ENCODE assay signal across 26 mouse cellular contexts in genomic region chr10:40119466-40119865, GRCm38 (mm10).
"Had no signal": no experiment of that assay in that cellular context is flagged by ENCODE, and none has a peak within 500 bp of the region (broad histone marks: within the 10 kb centered on the region; RNA-seq: fewer than 3 reads in every experiment).

No protein-coding gene starts in this region.

- H3K27ac ChIP-seq: intestine, embryonic 15.5 days; kidney, embryonic 15.5 days; limb, embryonic 12.5 days; limb, embryonic 15.5 days; liver, embryonic 12.5 days; liver, embryonic 15.5 days; macrophage; neural tube, embryonic 12.5 days; neural tube, embryonic 15.5 days; stomach, postnatal 0 days had no signal

- ATAC-seq: intestine, embryonic 15.5 days; liver, embryonic 12.5 days had no signal

- H3K4me2 ChIP-seq: intestine, embryonic 15.5 days; kidney, embryonic 15.5 days; limb, embryonic 12.5 days; limb, embryonic 15.5 days; liver, embryonic 12.5 days; liver, embryonic 15.5 days; lung, embryonic 14.5 days; midbrain, embryonic 11.5 days; neural tube, embryonic 12.5 days; neural tube, embryonic 15.5 days had no signal

- H3K36me3 ChIP-seq: intestine, embryonic 15.5 days; kidney, embryonic 15.5 days; limb, embryonic 12.5 days; limb, embryonic 15.5 days; neural tube, embryonic 12.5 days; neural tube, embryonic 15.5 days had no signal

- H3K9me3 ChIP-seq: intestine, embryonic 15.5 days; kidney, embryonic 15.5 days; limb, embryonic 12.5 days; limb, embryonic 15.5 days; liver, embryonic 12.5 days; liver, embryonic 15.5 days; neural tube, embryonic 12.5 days; neural tube, embryonic 15.5 days had no signal

- DNase-seq: kidney, adult 11 months; kidney, adult 8-10 months; kidney, postnatal 10 days; kidney, postnatal 4 days; layer of hippocampus, adult 9-11 months; lung, embryonic 14.5 days; lung, postnatal 10 days; midbrain, embryonic 14.5 days; right cerebral cortex, adult 18-20 months; right cerebral cortex, postnatal 14 days; right cerebral cortex, postnatal 4 days; thymus, adult 2 months; thymus, postnatal 14 days; thymus, postnatal 4 days had no signal

- H3K27me3 ChIP-seq: intestine, embryonic 15.5 days; kidney, embryonic 15.5 days; limb, embryonic 12.5 days; limb, embryonic 15.5 days; liver, embryonic 12.5 days; liver, embryonic 15.5 days; megakaryocyte, embryonic 14.5 days; neural tube, embryonic 12.5 days; neural tube, embryonic 15.5 days had no signal

- H3K4me1 ChIP-seq: intestine, embryonic 15.5 days; kidney, embryonic 15.5 days; limb, embryonic 12.5 days; limb, embryonic 15.5 days; neural tube, embryonic 12.5 days; neural tube, embryonic 15.5 days had no signal

- H3K4me3 ChIP-seq: intestine, embryonic 15.5 days; kidney, embryonic 15.5 days; limb, embryonic 12.5 days; limb, embryonic 15.5 days; liver, embryonic 12.5 days; liver, embryonic 15.5 days; megakaryocyte, embryonic 14.5 days; neural tube, embryonic 12.5 days; neural tube, embryonic 15.5 days had no signal

- H3K9ac ChIP-seq: intestine, embryonic 15.5 days; kidney, embryonic 15.5 days; limb, embryonic 12.5 days; limb, embryonic 15.5 days; liver, embryonic 12.5 days; liver, embryonic 15.5 days; lung, embryonic 14.5 days; neural tube, embryonic 12.5 days; neural tube, embryonic 15.5 days had no signal
